Mouse (Mus musculus): ENCODE measurements around the gene Rhbdd3. TPM values are rescaled to one million over a fixed set of nuclear protein-coding genes. Genes with fewer than 3 reads are reported as not detected.
"Not testable (repeated sequence)": the region's sequence is repeated elsewhere in the genome, so short reads cannot be mapped to it uniquely, and the experiment has no call there.

The Rhbdd3 gene
- polyA plus RNA-seq, 1 experiment: 31.6 TPM

- peak in 1 of 2 experiments; percentile 42 for DNase-seq (ENCODE audit: extremely low spot score in 1 of 2, low spot score in 1 of 2)
Observed at GRCm38 (mm10) chr11:5064282-5065055, 34.3 kb upstream of the Rhbdd3 start.

GRCm38 (mm10) chr11:5065056-5065821 lies 33.5 kb upstream of the Rhbdd3 start, which contains the start of gene Gas2l1:
Gene Gas2l1, minus strand, starts transcription at chr11:5065327.
- DNase-seq (ENCODE audit: extremely low spot score in 1 of 2, low spot score in 1 of 2): peak in 1 of 2 experiments; percentile 91

GRCm38 (mm10) chr11:5067063-5067462 lies 31.7 kb upstream of the Rhbdd3 start:
- no peak for DNase-seq (ENCODE audit: extremely low spot score in 1 of 2, low spot score in 1 of 2)

DNA sequence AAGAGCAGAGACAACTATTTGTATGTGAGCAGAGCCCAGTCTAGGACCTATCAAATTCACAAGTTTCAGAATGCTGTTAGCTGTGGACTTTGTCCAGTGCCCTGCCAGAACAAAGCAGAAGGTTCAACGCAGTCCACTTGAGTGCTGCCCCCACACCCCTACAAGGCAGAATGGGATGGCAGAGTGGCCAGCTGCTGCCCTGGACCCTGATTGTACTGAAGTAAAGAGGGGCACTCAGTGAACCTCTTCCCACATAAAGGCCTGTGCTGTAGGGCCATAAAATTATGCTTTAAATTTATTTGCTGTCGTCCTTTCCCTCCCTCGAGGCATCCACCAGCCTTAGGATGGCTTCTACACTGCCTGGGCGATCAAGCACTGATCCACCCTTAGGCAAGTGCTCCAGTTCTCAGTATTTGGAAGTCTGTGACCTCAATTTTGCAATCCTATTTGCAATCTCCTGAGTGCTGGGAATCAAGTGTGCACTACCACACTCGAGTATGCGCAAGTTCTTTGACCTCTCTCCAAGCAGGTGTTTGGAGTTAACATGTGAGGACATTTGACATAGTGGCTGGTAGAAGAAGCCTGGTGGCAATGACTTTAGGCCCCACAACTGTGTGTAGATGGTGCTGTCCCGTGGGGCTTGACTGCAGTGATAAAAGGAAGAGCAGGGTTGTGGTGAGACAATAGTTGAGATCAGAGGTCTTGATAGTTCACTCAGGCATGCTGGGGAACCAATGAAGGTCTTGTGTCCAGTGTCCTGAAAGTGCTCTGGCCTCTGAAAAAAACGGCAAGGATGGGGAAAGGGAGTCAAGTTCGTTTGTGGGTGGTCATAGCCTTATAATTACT lies 30.4 kb upstream of the Rhbdd3 start:
- DNase-seq (ENCODE audit: extremely low spot score in 1 of 2, low spot score in 1 of 2): no peak

DNA sequence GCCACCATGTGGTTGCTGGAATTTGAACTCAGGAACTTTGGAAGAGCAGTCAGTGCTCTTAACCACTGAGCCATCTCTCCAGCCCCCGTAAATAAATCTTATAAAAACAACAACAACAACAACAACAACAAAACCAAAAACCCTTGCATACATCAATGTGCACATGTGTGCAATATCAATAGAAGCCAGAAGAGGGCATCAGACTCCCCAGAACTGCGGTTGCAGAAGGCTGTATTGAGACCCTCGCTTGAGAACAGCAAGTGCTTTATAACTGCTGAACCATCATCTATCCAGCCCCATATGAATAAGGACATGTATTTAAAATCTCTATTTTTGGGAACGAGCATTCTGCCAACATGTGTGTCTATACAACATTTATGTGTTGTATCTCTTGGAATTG lies 23.8 kb upstream of the Rhbdd3 start:
- DNase-seq (ENCODE audit: extremely low spot score in 1 of 2, low spot score in 1 of 2): peak in 1 of 2 experiments; percentile 48

DNA sequence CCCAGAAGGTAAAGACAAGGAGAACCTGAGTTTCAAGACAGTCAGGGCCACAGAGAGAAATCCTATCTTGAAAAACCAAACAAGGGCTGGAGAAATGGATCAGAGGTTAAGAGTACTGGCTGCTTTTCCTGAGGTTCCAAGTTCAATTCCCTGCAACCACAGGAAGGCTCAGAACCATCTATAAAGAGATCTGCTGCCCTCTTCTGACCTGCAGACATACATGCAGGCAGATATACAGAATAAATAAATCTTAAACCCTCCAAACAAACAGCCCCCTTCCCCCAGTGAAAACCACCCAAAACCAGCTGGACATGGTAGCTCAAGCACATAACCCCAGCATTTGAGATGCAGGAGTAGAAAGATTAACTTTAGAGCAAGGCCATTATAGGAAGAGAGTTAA lies 23.0 kb upstream of the Rhbdd3 start:
- no peak for DNase-seq (ENCODE audit: extremely low spot score in 1 of 2, low spot score in 1 of 2)

- DNase-seq (ENCODE audit: extremely low spot score in 1 of 2, low spot score in 1 of 2): not testable (repeated sequence)
Observed at GRCm38 (mm10) chr11:5076843-5077242, 21.9 kb upstream of the Rhbdd3 start.

- no peak for DNase-seq (ENCODE audit: extremely low spot score in 1 of 2, low spot score in 1 of 2)
Observed at GRCm38 (mm10) chr11:5089147-5089546, 9.6 kb upstream of the Rhbdd3 start.

DNA sequence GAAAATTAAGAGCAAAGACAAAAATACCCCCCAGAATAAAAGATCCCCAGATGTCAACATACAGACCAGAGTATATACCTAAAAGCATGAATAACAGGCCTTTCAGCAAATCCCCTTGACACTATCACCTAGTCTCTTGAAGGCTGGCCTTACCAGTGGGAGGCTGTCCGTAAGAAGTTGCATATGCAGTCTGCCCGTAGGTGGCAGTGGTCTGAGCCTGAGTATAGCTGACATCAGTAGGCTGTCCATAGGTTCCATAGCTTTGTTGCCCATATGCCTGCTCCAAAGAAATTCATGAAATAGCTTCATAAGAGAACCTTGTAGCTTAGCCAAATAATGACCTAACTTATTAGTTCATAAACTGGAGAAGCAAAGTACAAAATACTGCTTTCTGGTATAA lies 7.0 kb upstream of the Rhbdd3 start:
- DNase-seq (ENCODE audit: extremely low spot score in 1 of 2, low spot score in 1 of 2): no peak

DNA sequence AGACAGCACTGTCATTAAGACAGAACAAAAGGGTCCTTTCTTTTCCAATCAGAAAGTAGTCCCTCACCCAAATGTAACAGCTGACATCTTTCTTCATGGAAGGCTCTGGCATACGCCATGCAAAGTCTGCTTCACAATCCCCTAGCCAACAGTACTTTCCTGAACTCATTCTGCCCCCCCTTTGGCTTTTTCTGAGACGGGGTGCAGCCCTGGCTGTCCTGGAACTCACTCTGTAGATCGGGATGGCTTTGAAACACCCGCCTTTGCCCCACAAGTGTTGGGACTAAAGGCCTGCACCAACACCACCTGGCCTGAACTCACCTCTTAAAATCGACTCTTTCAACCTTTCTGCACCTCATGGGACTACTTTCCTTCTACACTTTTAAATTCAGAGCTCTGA lies 2.8 kb upstream of the Rhbdd3 start:
- DNase-seq (ENCODE audit: extremely low spot score in 1 of 2, low spot score in 1 of 2): no peak

DNA sequence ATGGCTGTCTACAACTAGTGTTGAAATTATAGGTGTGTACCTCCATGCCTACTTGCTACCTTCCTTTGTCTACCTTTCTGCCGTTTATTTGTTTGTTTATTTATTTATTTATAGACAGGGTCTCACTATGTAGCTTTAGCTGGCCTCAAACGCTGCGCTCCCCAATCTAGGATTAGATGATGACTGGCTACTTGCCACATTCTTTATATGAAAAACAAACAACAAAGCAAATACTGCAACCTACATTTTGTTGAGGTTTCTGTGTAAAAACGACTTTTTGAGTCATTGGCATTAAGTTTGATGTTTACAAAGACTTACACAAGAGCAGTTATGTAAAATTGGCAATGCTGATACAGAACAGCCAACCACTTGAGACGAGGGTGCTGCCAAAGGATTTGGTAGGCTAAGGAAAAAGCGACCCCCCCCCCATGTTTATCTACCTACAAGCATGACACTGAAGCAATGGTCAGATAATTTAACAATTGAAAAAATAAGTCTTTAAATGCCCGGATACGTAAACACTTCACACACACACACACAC lies 2.2 kb upstream of the Rhbdd3 start:
- DNase-seq (ENCODE audit: extremely low spot score in 1 of 2, low spot score in 1 of 2): no peak

DNA sequence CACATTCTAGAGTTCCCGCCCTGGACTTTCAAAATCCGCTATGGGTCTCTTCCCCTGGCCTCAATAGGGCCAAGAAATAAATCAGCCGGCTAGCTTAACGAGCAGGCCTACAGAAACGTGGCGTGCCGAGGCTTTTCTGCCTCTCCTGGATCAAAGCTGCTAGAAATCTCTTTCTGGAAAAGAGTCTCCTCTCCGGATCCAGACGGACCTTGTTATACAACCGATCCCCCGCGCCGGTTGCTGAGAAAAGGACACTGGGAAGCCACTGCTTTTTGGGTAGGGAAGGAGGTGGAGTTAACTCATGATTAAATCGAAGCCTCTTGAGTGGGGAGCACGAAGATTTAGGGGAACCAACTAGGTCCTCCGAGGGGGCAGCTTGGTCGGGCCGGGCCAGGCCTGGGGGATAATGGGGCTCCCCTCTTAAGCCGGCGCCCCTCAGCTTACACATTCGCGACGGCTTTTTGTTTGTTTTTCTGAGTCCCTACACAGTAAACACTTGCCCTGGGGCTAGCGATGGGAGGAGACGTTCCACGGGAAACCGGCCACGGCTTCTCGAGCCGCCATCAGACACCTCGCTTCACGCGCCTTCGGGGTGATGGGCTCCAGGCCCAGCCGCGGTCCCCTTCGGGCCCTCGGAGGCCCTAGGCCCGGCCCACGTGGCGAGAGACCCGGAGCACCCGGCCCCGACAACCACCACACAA lies 541 bp upstream of the Rhbdd3 start:
- DNase-seq (ENCODE audit: extremely low spot score in 1 of 2, low spot score in 1 of 2): peak; percentile 48 to 75

DNA sequence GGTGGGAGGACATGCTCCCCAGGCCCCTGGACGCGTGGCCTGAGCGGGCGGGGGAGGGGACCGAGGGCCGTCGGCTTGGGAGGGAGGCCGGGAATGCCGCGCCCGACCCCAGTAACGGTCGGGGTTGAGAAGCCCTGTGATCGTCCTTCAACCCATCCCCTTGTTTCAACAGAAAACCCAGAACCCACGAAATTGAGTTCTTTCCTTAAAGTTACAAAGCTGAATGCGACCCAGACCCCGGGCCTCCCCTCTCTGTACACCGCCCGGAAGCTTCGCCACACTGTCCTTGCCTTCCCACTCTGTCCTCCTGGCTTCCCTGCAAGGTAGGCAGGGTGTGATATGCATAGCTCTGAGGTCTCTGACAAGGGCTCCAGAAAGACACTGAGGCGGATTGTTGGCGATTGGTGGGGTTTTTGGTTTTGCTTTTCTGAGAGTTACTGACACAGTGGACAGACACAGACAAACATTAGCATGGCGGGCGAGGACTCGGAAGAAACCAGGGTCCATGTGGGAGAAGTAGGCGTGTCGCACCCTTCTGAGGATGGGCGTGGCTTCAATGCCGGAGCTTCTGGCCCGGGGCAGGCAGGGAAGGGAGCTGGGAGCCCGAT lies 954 bp downstream of the Rhbdd3 start:
- DNase-seq (ENCODE audit: extremely low spot score in 1 of 2, low spot score in 1 of 2): peak; percentile 55 to 84

GRCm38 (mm10) chr11:5100283-5100682 lies 1.6 kb downstream of the Rhbdd3 start:
- no peak for DNase-seq (ENCODE audit: extremely low spot score in 1 of 2, low spot score in 1 of 2)

GRCm38 (mm10) chr11:5100801-5101200 lies 2.1 kb downstream of the Rhbdd3 start:
- DNase-seq (ENCODE audit: extremely low spot score in 1 of 2, low spot score in 1 of 2): no peak

GRCm38 (mm10) chr11:5101641-5102040 lies 2.9 kb downstream of the Rhbdd3 start:
- DNase-seq (ENCODE audit: extremely low spot score in 1 of 2, low spot score in 1 of 2): no peak

DNA sequence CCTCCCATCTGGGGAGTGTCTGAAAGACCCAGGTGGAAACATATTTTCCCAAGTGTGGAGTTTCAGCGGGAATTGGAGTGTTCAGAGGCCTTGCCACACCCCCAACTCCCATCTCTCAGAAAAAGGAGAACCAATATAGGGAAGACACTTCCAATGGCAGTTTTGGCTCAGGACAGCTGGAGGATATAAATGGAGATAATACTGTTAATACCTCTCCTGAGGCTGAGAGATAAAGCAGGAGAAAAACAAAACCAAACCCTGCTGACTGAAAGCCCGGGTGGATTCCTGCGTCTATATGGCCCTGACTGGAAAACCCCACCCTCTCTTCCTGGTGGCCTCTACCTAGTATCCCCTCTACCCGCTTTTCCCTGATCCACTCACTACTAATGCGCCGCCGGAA lies 3.7 kb downstream of the Rhbdd3 start:
- DNase-seq (ENCODE audit: extremely low spot score in 1 of 2, low spot score in 1 of 2): no peak

- DNase-seq (ENCODE audit: extremely low spot score in 1 of 2, low spot score in 1 of 2): no peak
Observed at GRCm38 (mm10) chr11:5103986-5104509, 5.3 kb downstream of the Rhbdd3 start.

GRCm38 (mm10) chr11:5109441-5109840 lies 10.7 kb downstream of the Rhbdd3 start:
- DNase-seq (ENCODE audit: extremely low spot score in 1 of 2, low spot score in 1 of 2): no peak
